Mouse (Mus musculus): ENCODE data around the gene Paqr8.

Paqr8 gene

GRCm38 (mm10) chr1:20890404-20890921, at the start of gene Paqr8:
Gene Paqr8 (plus strand): TSS chr1:20890606.
- peak; percentile 65 for DNase-seq (ENCODE audit: low read depth)

GRCm38 (mm10) chr1:20856924-20857902, 33.2 kb upstream of the Paqr8 start:
- no peak for DNase-seq (ENCODE audit: low read depth)

- no peak for DNase-seq (ENCODE audit: low read depth)
Observed at GRCm38 (mm10) chr1:20860775-20861174, 29.6 kb upstream of the Paqr8 start.

- no peak for DNase-seq (ENCODE audit: low read depth)
Observed at GRCm38 (mm10) chr1:20861865-20862264, 28.5 kb upstream of the Paqr8 start.

- DNase-seq (ENCODE audit: low read depth) = no peak
Observed at GRCm38 (mm10) chr1:20863452-20864172, 26.8 kb upstream of the Paqr8 start.

GRCm38 (mm10) chr1:20867241-20867902, 23.0 kb upstream of the Paqr8 start:
- DNase-seq (ENCODE audit: low read depth) = no peak

- DNase-seq (ENCODE audit: low read depth) = no peak
Observed at GRCm38 (mm10) chr1:20868036-20868435, 22.4 kb upstream of the Paqr8 start.

GRCm38 (mm10) chr1:20870887-20871286, 19.5 kb upstream of the Paqr8 start:
- DNase-seq (ENCODE audit: low read depth) = no peak

- no peak for DNase-seq (ENCODE audit: low read depth)
Observed at GRCm38 (mm10) chr1:20872496-20872895, 17.9 kb upstream of the Paqr8 start.

GRCm38 (mm10) chr1:20874061-20874460, 16.3 kb upstream of the Paqr8 start:
- no peak for DNase-seq (ENCODE audit: low read depth)

- DNase-seq (ENCODE audit: low read depth) = no peak
Observed at GRCm38 (mm10) chr1:20877355-20877754, 13.1 kb upstream of the Paqr8 start.

- DNase-seq (ENCODE audit: low read depth) = no peak
Observed at GRCm38 (mm10) chr1:20879361-20879760, 11.0 kb upstream of the Paqr8 start.

GRCm38 (mm10) chr1:20883079-20883478, 7.3 kb upstream of the Paqr8 start:
- DNase-seq (ENCODE audit: low read depth) = no peak

- no peak for DNase-seq (ENCODE audit: low read depth)
Observed at GRCm38 (mm10) chr1:20889677-20890403, 566 bp upstream of the Paqr8 start.

GRCm38 (mm10) chr1:20890941-20891399, 564 bp downstream of the Paqr8 start:
- DNase-seq (ENCODE audit: low read depth) = peak; percentile 36

- DNase-seq (ENCODE audit: low read depth) = no peak
Observed at GRCm38 (mm10) chr1:20893059-20893458, 2.7 kb downstream of the Paqr8 start.

GRCm38 (mm10) chr1:20898391-20898790, 8.0 kb downstream of the Paqr8 start:
- DNase-seq (ENCODE audit: low read depth) = no peak

- no peak for DNase-seq (ENCODE audit: low read depth)
Observed at GRCm38 (mm10) chr1:20900336-20900735, 9.9 kb downstream of the Paqr8 start.

GRCm38 (mm10) chr1:20905501-20906127, 15.2 kb downstream of the Paqr8 start:
- DNase-seq (ENCODE audit: low read depth) = no peak

- no peak for DNase-seq (ENCODE audit: low read depth)
Observed at GRCm38 (mm10) chr1:20906128-20906515, 15.7 kb downstream of the Paqr8 start.

GRCm38 (mm10) chr1:20908541-20908940, 18.1 kb downstream of the Paqr8 start:
- DNase-seq (ENCODE audit: low read depth) = no peak
